Mouse (Mus musculus): Measurements from ENCODE around the gene Nup153.
A peak's percentile ranks its signal among the peaks of the same experiment; 100 is the strongest.

Nup153 gene

DNA sequence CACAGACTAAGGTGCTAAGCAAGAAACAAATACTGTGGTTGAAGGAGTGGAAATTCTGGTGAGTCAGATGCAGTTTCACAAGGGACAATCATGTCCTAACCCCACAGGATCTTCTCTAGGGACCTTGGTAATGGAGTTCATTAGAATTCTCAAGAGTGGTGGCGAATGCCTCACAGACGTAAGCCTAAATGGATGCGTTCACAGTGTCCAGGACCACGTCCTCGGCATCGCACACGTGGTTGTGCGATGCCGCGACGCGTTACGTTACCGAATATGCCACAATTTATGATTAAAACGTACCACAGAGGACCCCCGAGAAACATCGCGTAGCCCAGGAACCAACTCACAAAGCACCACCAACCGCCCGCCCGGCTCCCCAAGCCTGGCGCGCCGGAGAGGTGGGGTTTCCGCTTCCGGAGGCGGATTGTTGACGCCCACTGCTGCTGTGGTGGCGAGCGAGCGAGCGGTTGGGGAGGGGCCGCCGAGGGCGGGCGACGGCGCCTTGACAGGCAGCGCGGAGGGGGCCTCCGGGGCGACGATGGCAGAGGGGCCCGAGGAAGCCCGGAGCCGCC lies 58.6 kb downstream of the Nup153 start, which contains the start of gene Fam8a1:
Gene Fam8a1, plus strand, starts transcription at position 475 of the 572 bp plus-strand sequence.
- peak; percentile 93 for DNase-seq

DNA sequence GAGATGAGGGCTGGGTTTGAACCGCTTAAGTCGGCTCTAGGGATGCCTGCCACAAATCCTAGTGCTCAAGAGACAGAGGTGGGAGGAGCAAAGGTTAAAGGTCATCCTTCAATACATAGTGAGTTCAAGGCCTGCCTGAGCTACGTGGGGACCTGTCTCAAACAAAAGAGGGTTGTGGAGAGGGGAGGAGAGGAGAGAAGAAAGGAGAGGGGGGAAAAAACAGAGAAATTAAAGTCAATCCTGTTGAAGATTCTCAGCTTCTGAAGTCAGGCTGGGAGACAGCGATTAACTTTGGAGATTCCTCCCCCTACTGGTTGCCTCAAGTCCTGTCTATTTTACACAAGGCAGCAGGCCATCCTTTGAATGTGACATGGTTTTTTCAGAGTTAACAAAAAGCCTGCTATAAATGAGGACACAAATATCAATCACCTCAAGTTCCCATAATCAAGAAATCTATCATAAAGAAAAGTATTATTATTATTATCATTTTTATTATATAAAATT lies 64.2 kb downstream of the Nup153 start:
- peak; percentile 69 for DNase-seq

DNA sequence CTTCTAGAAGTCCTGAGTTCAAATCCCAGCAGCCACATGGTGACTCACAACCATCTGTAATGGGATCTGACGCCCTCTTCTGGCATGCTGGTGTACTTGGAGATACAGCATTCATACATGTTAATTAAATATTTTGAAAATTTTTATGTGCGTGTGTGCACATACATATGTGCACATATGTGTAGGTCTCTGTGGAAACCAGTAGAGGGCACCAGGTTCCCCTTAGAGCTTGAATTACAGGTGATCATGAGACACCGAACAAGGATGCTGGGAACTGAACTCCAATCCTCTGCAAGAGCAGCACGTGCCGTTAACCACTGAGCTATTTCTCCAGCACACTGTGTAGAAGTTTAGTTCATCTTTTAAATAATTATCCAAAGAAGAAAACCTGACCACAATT lies 68.5 kb downstream of the Nup153 start:
- DNase-seq = no peak

DNA sequence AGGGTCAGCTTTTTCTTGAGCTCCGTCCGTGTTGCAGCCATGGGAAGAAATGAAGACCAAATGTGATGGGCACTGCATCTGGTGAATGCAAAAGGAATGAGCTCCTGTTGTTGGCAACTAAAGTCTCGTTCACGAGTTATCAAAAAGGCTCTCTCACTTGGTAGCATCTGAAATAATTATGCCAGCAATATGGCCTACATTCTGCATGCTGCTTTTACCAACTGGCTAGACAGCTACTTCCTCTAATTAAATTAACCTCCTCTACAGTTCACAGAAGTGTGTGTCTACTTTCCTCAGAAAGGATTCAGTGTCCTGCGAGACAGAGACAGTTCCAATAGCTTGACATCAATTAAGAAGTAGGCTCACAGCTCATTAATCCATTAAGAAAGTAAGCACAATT lies 73.2 kb downstream of the Nup153 start:
- no peak for DNase-seq

DNA sequence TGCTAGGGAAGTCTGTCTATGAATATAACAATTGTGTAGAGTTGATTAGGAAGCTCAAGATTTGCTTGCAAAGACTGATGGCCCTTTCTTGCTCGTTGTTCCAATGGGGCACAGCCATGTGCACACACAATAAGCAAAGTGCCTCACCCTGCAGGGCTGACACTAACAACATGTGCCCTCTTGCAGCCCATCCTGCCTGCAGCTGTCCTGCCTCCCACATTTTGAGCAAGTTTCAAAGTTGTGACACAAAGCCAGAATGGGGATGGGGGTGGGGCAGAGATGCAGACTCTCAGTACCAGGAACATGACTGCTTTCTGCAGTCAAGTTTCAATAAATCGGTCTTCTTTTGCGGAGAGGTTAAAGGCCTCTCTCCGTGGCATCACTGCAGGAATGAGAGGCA lies 74.1 kb downstream of the Nup153 start:
- DNase-seq = no peak

DNA sequence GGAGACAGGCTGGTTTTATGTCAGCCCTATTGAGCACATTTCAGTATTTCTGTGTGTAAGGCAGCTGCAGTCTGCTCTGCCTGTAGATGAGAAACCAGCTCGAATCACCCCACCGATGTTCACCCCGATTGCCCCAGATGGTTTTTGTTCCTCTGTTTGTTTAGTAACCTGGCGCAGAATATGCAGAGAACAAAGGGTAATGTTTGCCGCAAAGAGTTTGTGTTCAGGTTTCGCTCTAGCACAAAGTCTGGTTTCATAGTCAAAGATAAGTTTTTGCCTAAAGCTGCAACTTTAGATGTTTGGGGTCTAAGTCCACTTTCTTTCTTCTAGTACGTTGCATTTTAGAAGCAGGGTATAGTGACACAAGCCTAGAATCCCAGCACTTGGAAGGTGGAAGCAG lies 75.1 kb downstream of the Nup153 start:
- no peak for DNase-seq

DNA sequence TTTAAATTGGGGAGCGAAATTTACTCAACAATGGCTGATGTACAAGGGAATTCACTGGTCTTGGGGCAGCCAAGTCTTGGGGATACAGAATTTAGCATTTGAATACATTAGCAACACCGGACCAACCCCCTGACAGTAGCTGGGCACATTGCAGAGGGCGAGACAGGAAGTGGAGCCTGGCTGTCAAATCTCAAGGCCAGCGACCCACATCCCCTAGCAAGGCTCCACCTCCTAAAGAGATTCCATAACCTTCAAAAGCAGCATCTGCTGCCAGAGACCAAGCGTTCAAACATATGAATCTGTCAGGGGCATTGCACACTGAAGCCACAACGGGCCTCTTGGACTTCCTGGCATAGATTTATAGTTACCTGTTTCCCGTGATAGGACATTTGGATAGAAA lies 75.9 kb downstream of the Nup153 start:
- DNase-seq = no peak

DNA sequence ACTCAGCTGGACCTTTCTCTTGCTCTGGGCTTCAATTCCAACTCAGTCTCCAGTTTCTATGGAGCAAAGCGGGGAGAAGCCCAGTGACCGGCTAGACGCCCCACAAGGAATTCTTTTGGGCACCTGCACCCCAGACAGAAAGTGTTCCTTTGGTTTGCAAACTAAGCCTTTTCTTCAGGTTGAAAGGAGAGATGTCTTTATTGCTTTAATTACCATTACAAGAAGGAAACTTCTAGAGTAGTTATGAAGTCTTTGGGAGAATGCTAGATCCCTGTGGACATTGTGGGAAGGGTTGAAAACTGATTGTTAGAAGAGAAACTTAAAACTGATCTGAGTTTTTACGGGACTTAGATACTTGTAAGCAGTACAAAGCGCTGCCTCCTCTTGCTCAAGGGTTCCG lies 82.3 kb downstream of the Nup153 start:
- DNase-seq = no peak

DNA sequence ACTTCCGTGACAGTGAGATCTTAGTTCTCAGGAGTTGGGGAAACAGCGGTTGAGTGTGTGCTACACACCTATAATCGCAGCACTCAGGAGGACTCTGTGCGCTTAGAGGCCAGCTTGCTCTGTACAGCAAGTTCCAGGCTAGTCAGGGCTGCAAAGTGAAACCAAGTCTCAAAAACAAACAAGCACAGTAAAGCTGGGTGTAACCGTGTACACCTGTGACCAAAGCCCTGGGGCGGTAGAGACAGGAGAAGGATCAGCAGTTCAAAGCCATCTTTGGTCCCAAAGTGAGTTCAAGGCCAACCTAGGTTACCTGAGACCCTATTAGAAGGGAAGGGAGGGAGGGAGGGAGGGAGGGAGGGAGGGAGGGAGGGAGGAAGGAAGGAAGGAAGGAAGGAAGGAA lies 83.6 kb downstream of the Nup153 start:
- no peak for DNase-seq

DNA sequence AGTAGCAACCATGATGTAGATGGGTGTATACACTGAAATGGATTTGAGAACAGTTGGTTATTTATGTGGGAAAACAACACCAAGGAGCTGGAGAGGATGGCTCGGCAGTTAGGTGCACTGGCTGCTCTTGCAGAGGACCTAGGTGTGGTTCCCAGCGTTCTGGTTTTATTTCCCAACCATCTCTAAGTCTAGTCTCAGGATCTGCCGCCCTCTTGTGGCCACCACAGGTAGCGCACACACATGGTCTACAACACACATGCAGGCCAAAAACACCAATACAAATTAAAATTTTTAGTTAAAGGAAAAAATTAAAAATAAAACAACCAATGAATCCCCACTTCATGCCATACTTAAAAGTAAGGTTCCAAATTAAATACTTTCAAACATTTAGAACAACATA lies 85.4 kb downstream of the Nup153 start:
- no peak for DNase-seq

DNA sequence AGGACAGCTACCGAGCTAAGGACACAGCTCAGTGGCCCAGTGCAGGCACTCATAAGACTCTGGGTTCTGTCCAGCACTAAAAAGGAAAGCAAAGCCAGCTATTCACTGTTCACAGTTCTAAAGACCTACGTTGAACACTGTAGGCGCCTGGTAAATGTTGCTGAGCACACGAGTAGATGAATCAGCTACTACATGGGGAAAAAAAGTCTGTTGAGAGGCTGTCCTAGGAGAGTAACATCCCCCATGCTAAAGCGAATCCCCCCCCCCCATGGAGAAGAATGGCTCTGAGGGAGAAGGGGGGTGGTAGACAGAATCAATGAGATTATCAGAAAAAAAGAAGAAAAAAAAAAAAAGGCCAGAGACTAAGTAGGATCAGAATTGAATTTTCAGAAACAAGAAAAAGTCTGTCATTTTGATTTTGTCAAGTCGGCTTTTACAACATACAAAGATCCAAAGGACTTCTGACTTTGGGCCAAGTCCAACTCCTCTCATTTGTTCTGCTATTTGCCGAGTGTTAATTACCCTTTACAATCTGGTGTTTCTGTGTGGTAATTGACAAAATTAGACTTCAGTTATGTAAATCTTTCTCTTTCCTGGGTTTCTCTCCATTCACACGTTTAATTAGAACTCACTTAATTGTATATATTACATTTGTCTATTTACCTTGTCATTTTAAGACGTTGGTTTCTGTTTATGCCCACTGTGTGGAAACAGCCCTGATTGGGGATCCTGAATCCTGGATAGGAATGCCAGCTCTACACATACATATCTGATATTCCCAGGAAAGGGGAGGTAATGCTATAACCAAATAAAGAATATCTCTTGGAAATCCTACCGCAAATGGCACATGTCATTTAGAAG lies 86.9 kb downstream of the Nup153 start:
- no peak for DNase-seq

DNA sequence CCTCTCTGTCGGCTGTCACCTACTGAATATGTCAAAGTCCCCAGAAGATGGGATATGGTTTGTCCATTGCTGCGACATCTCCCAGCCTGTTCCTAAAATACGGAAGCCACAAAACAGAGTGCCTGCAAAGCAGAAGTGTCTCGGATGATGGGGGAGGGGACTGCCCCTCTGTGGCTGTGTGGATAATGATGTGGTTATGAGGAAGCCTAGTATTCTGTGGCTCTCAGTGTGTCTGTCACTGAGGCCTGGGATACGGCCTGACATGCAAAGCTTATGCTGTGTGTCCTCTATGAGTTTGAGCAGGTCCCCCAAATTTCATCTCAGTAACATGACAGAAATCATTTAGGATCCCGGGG lies 93.6 kb downstream of the Nup153 start:
- peak; percentile 64 for DNase-seq

DNA sequence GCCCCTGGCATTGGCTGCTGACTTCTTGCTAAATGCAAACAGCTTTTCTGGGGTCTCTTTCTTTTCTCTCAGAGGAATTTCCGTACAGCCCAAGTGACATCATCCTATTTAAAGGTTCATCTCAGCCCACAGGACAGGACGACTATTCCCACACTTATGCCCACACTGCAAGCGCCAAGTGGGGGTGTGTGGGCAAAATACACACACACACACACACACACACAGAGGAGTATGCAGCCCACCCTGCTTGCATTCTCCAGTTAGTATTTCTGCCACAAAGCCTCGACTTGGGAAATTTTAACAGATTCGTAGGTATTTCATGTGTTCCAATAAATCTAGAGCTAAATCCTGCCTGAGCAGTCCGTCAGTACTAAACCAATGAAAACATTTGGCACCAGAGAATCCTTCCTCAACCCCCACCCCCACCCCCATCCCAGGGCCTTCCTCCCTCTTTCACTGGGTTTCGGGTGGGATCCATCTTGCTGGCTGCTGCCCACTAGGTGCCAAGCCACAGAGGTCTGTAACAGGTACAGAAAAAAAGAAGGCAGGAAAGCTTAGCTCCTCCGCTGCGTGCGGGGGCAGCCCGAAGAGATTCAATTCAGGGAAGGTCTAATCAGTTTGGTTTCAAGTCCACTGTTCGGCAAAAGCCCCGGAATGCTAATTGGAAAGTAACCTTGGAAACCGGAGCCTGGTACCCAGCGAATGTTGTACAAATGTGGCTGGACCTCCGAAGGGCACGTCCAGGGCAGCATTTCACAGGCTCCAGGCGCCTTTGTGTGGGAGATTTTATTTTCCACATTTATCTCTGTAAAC lies 94.2 kb downstream of the Nup153 start:
- peak; percentile 77 for DNase-seq

DNA sequence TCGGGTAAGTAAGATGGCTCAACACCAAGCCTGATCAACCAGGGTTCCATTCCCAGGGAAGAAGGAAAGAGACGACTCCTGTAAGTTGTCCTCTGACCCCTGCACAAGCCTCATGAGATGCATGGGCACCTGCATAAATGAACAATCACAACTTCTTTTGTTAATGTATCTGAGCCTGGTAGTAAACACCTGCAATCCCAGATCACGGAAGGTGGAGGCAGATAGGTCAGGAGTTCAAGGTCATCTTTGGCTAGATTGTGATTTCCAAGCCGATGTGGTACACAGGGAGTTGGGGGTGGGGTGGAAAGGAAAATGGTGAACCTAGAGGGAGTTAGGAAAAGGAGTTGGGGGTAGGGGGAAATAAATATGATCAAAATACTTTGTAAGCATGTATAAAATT lies 94.9 kb downstream of the Nup153 start:
- no peak for DNase-seq
